Comparison of ENCODE assay signal across 13 mouse cellular contexts in the genomic region with DNA sequence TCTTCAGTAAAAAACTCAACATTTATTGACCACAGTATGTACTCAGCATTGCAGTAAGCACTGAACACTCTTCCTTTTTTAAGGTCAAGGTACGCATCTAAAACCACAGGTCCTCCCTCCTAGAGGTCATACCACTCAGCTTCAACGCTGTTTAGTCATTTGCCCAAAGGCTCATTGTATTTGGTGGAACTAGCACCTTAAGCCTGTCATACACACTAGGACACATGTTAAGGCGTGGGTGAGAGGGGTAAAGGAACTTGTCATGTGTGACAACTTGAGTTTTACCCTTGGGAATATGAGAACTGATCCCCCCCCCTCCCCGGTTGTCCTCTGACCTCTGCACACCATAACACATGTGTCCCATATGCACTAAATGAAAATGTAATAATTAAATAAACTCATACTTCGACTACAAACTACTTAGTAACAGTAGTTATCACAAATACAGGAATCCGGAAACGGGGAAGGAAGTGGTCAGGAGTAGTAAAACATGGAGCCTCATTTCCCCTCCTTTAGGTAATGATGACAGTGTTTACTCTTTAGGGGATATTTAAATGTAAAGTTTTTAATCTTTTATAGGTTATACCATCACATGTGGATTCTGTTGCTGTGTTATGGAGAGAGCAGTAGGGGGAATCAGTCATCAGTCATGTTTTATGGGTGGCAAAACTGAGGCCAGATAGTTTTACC.
"Had no signal": no experiment of that assay in that cellular context is flagged by ENCODE, and none has a peak within 500 bp of the region (broad histone marks: within the 10 kb centered on the region; RNA-seq: fewer than 3 reads in every experiment).

No protein-coding gene starts in this region.

- H3K4me2 ChIP-seq: liver, embryonic 11.5 days; liver, embryonic 15.5 days; neural tube, embryonic 13.5 days had no signal

- H3K27ac ChIP-seq: kidney, postnatal 0 days; limb, embryonic 10.5 days; liver, embryonic 15.5 days; neural tube, embryonic 13.5 days; stomach, postnatal 0 days had no signal

- H3K9ac ChIP-seq: liver, embryonic 15.5 days; neural tube, embryonic 13.5 days had no signal

- H3K27me3 ChIP-seq: liver, embryonic 15.5 days; neural tube, embryonic 13.5 days had no signal

- H3K4me1 ChIP-seq: limb, embryonic 10.5 days; neural tube, embryonic 13.5 days had no signal

- H3K4me3 ChIP-seq: limb, embryonic 10.5 days; liver, embryonic 15.5 days; neural tube, embryonic 13.5 days had no signal

- DNase-seq: kidney, adult 18-20 months; kidney, postnatal 4 days; lung, adult 2 months; lung, postnatal 36 days; midbrain, embryonic 14.5 days; right cerebral cortex, postnatal 14 days; thymus, postnatal 4 days had no signal

- H3K9me3 ChIP-seq: limb, embryonic 10.5 days; liver, embryonic 15.5 days; neural tube, embryonic 13.5 days had no signal
